Mouse (Mus musculus): Measurements from ENCODE around the gene Nav1. TPM values are rescaled to one million over a fixed set of nuclear protein-coding genes. Genes with fewer than 3 reads are reported as not detected.

Gene Nav1
- total RNA-seq, 2 experiments from 2014 or later = 0.47 to 0.79 TPM

- ATAC-seq (replicated peaks; ENCODE audit: low FRiP score, low TSS enrichment, poor library complexity, severe bottlenecking) = no peak
Observed at GRCm38 (mm10) chr1:135584587-135585541, 22.2 kb downstream of the Nav1 start.

DNA sequence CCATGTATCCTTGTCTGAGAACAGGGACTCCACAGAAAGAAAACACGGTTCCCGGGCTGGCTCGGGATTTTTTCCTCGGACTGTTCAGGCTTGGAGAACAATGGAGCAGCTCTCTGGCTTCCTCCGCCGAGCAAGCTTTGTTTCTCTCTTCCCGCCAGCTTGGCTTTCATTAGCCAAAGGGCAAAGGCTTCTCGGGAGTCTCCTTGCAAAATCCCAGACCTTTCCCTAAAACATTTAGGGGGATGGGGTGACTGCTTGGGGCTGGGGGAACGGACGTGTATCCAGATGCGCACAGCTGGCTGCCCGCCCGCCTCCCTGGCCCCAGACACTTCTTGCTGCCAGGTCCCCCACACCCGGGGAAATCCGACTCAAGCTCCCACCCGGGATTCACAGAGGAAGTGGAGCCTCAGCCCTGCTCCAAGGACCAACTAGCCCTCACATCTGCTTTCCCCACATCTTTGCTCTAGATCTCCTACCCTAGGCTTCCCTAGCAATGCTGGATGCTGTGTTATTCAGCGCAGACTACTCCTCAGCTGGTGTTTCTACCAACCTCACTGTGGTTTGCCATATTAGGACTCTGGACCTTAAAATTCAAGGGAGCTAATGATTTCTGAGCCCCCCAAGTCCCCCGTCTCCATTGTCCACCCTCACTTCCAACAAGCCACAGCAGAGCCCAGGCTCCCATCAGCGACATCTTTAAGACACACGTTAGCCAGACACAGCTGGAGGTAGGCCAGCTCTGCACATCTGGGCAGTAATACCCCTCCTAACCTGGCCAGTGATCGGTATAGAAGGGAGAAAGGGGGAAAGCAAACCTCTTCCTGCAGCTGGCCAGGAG is 23.2 kb downstream of the Nav1 start:
- no peak for ATAC-seq (replicated peaks; ENCODE audit: low FRiP score, low TSS enrichment, poor library complexity, severe bottlenecking)

GRCm38 (mm10) chr1:135583081-135583677 is 23.9 kb downstream of the Nav1 start:
- ATAC-seq (replicated peaks; ENCODE audit: low FRiP score, low TSS enrichment, poor library complexity, severe bottlenecking) = no peak

DNA sequence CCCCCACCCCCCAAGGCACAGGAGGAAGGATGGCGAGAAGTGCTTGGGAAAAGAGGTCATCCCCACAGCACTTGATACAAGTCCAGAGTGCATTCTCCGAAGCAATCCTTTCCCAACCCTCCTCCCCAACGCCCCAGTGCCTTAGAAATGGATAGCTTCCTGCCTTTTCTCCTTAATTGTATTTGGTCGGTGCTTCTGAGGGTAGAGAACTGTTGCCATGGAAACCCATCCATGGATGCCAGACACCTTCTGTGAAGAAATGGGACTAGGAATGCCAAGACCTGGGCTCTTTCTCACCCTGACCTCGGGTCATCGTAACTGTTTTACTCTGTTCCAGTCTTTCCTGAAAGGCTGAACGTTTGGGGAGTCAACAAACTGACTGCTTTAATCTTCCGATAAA is 26.1 kb downstream of the Nav1 start:
- ATAC-seq (replicated peaks; ENCODE audit: low FRiP score, low TSS enrichment, poor library complexity, severe bottlenecking) = no peak

GRCm38 (mm10) chr1:135579111-135579510 is 28.0 kb downstream of the Nav1 start:
- no peak for ATAC-seq (replicated peaks; ENCODE audit: low FRiP score, low TSS enrichment, poor library complexity, severe bottlenecking)

DNA sequence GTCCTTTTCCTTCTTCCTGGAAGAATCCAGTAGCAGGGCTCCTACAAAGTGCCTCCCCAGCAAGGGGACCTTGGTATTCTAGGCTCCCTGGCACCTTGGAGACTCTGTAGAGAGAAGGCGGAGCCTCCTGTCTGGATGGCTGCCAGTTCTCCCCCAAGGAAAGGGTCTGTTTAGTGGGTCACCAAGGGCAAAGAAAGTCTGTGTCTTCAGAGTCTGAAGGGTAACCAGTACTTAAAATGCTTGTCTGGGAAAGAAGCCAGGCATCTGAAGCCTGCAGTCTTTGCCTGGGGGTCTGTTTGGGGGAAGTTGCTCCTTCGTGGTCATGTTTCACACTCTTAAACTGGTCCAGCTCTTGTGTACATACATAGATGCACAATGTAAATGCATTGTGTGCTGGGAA is 29.3 kb downstream of the Nav1 start:
- ATAC-seq (replicated peaks; ENCODE audit: low FRiP score, low TSS enrichment, poor library complexity, severe bottlenecking) = no peak

- no peak for ATAC-seq (replicated peaks; ENCODE audit: low FRiP score, low TSS enrichment, poor library complexity, severe bottlenecking)
Observed at GRCm38 (mm10) chr1:135575393-135575792, 31.7 kb downstream of the Nav1 start.

GRCm38 (mm10) chr1:135574451-135575208 is 32.5 kb downstream of the Nav1 start:
- ATAC-seq (replicated peaks; ENCODE audit: low FRiP score, low TSS enrichment, poor library complexity, severe bottlenecking) = no peak

DNA sequence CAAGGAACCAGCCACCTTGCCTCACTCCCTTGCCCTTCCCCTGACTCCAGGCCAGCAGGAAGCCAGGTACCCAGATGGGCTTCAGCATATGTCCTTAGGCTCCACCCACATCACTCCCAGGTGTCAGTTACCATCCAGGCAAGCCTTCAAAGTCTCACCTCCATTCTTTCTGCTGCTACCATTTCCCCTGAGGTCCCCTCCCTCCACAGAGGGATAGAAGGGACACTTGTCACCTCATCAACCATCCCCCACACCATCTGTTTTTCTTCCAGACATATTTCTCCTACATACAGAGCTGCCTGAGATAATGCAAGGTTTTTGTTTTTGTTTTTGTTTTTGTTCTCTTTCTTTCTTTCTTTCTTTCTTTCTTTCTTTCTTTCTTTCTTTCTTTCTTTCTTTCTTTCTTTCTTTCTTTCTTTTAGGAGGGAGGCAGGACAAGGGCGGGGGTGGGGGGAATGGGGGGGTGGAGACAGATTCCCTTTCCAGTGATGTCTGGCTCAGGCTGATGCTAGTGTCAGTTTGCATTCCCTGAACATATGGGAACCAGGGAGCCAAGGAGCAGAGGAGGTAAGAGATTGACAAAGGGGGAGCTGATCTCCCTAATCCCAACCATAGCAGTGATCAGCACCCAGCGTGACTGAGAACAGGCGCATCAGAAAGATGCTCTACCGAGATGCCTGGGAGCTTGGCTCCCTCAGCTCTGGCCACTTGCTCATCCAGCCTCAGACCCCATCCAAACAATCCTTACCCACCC is 34.8 kb downstream of the Nav1 start:
- no peak for ATAC-seq (replicated peaks; ENCODE audit: low FRiP score, low TSS enrichment, poor library complexity, severe bottlenecking)

GRCm38 (mm10) chr1:135568087-135568486 is 39.0 kb downstream of the Nav1 start:
- ATAC-seq (replicated peaks; ENCODE audit: low FRiP score, low TSS enrichment, poor library complexity, severe bottlenecking) = no peak

- ATAC-seq (replicated peaks; ENCODE audit: low FRiP score, low TSS enrichment, poor library complexity, severe bottlenecking) = no peak
Observed at GRCm38 (mm10) chr1:135566611-135567010, 40.5 kb downstream of the Nav1 start.

DNA sequence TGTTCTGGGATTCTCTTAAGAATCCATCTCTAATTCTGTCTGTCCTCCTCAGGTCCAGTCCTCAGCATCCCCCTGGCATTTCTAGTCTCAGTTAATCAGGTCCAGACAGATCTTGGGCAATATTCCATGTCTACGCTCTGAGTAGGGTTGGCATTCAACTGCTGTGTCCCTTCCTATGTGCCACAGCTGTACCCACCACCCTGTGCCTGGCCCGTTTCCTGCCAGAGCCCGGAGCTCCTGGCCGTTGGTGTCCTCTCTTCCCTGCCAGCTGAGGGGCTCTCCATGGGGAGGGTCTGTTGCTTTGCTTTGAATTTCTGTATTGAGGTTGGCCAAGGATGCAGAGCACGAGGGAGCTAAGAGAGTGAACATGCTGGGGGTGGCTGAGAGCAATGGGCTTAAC is 41.3 kb downstream of the Nav1 start:
- no peak for ATAC-seq (replicated peaks; ENCODE audit: low FRiP score, low TSS enrichment, poor library complexity, severe bottlenecking)

DNA sequence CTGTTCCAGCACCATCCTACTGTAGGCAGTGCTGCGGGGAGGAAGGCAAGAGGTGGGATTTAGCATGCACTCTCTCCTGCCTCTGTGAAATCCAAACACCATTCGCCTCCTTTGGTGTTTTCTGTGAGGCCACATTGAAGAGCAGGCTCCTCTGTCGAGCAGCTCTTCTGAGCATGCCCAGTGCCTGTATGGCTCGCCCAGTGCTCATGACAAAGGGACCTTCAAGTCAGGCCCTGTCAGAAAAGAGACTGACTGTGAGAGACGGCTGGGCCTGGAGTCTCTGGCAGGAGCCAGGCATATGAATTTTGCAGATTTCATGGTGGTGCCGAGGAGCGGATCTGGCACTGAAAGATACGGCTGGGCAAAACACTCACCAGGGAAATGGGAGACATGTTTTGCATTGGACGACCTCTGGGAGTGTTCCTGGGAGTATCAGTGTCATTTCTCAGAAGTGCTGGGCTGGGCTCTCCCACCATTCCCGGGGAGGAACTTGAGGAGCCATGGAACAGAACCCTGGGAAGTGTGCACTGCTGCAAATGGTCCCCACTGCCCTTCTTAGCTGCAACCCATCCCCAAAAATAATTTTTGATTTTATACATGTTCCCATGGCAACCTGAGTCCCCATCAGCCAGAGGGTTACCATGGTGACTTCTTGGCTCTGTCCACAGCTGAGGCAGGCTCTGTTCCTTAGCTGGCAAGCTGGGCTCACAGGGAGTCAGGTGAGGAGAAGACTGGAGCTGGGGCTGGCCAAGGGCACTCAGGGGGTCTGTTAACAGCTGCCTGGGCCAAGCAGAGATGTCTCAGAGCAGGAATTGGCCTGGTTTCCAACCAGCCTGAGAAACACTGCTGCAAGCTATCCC is 42.2 kb downstream of the Nav1 start:
- no peak for ATAC-seq (replicated peaks; ENCODE audit: low FRiP score, low TSS enrichment, poor library complexity, severe bottlenecking)

- ATAC-seq (replicated peaks; ENCODE audit: low FRiP score, low TSS enrichment, poor library complexity, severe bottlenecking) = no peak
Observed at GRCm38 (mm10) chr1:135563781-135564414, 43.2 kb downstream of the Nav1 start.

DNA sequence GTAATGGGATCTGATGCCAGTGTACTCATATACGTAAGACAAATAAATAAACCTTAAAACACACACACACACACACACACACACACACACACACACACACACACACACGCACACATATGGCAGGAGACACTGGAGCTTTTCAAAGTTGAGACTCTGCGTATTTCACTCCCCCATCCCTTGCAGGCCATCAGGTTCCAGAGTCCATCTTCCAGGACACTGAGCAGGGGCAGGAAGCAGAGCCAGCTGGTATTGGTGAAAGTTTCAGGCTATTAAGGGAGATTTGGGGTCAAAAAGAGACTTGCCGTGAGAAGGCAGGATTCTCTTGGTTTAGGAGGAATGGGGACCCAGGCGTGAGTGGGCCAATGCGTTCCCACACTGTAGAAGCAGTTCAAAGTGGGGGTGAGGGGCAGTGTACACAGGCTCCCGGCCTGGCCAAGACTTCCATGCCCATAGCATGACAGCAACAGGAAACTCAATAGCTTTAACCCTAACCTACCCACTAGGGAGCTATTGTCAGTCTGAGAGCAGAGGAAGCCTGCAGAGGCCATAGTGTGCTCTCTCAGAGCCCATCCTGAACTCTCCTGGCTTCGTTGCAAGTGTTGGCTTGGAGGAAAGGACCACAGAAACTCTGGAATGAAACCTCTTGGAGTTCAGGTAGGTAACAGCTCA is 44.0 kb downstream of the Nav1 start:
- ATAC-seq (replicated peaks; ENCODE audit: low FRiP score, low TSS enrichment, poor library complexity, severe bottlenecking) = no peak

DNA sequence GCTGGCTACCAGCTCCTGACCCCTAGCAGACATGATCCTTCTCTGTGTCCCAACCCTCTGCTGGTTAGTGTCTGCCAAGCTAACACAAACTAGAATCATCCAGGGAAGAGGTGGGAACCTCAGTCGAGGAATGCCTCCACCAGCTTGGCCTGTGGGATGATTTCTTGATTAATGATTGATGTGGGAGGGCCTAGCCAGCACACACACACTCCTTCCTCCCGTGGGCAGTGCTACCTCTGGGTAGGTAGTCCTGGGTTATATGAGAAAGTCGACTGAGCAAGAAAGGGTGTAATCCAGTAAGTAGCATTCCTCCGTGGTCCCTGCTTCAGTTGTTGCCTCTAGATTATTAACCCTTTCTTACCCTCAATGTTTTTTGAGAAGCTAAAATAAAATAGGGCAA is 45.0 kb downstream of the Nav1 start:
- ATAC-seq (replicated peaks; ENCODE audit: low FRiP score, low TSS enrichment, poor library complexity, severe bottlenecking) = no peak

- ATAC-seq (replicated peaks; ENCODE audit: low FRiP score, low TSS enrichment, poor library complexity, severe bottlenecking) = no peak
Observed at GRCm38 (mm10) chr1:135561282-135561681, 45.8 kb downstream of the Nav1 start.

All from megakaryocyte-erythroid progenitor cell, adult 5-6 weeks (primary cell).